Mouse (Mus musculus) spleen, postnatal 36 days (tissue): ENCODE data around the gene Slc25a22.

Experiments used
- DNase-seq, 2 experiments: peaks; one replicate each; pipeline ENCODE4 v3.0.0; 2022; ENCODE audit warnings: low spot score in 2 of 2, mixed read lengths in 1 of 2

Gene Slc25a22

DNA sequence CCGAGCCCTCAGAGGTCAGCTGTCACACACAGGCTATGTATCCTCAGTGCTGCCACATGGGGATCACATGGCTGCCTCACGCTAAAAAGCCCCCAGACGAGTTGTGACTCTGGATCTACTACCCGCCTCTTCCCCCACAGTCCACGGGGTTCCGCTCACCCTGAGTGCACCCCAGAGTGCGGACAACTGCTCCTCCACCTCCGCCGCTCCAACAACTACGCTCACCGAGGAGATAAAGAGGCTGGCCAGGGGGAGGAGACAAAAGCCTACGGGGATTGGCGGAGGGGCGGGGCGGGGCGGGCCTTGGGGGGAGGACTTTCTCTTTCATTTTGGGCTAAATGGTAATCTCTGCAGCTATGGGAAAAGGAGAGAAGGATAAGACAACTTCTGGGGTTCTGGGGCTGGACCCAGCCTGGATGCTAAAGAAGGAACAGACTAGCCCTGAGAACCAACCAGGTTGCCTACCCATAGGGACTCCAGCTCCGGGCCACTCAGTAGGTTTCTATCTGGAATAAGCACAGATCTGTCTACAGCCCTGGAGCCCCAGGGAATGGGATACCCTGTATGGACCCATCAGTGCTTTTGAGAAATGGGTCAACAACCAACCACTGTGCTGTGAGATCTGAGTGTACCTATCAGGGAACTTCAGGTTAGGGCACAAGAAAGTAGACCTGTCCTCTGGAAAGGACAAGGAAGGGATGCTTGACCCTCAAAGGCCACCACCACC lies 2.4 kb downstream of the Slc25a22 start:
- DNase-seq: peak; percentile 60 to 75

DNA sequence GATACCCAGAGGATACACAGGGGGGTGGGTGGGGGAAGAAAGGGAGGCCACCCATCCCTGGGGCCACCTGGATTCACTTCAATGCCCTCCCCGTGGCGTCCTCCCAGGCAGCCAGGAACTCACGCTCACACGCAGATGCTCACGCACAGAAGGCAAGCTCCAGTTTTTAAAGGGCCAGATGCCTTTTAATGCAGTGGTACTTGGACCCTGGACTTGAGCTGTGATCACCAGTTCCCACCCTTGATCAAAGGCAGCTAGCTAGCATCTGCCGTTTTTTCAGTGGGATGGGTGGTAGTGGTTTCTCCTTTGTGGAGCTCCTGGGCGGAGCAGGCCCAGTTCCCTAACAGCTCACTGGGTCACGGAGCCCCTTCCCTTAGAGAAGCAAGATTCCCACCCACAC lies 3.2 kb downstream of the Slc25a22 start:
- no peak for DNase-seq

DNA sequence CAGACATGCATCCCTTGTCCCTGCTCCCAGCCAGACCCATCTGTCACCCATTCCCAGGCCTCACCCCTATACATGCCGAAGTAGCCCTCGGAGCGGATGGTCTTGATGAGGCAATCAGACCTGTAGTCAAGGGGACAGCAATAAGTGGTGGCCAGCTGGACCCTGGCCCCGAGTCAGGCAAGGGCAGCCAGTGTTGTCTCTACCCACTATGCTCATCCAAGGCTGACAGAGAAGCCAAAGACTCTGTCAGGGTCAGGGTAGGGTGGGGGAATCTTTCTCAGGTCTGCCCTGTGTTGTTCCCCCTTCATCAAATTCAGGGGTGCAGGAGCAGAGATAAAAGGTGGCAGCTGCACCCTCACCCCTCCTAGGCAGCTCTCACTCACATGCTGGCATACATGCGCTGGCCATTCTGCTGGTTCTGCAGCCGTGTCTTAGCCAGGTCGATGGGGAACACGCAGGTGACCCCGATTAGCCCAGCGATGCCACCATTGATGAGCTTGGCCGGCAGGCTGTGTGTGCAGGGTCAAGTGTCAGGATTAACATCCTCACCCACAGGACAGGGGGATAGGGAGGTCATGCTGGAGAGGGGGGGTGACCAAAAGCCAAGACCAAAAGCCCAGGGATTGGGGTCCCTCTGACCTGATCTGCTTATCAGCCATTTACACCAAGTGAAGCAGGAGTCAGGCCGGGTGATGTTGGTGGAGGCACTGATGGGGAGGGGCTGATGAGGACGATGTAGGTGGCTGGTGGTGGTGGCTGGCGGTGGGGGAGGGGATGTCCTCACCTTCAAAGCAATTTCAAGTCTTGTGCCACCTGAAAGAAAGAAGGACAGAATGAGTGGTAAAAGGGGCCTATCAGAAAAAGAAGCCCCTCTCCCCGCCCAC lies 3.9 kb downstream of the Slc25a22 start:
- no peak for DNase-seq

DNA sequence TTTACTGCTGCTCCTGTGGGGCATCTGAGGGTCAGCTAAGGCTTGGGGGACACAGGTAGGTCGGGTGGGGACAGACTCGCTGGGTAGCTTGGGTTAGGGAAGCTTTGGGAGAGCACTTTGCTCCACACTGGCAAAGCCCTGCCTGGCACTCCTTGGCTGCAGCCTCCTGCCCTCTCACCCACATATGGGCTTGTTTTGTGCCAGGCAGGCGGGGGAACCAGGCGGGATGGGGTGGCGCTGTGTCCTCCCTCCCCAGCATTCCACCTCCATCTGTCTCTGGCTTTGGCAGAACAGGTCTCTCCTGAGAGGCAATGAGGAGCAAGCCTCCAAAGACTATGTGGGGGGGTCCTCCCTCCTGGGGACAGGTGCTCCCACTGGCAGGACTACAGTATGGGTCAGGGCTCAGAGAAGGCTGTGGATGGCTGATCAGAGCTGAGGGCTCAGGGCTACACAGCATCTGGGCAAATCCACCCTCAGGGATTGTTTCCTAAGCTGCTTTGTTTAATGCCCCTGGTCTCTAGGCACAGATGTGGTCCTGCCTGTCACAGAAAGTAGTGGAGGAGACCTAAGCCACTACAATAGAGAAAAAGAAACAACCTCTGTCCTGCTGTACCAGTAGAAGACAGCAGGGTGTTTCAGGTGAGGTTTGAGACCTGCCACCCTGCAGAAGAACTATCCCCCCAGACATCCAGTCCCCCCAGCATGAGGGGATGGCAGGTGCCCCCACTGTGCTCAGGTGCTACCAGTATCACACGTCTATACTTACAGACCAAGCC lies 4.8 kb downstream of the Slc25a22 start:
- no peak for DNase-seq

- no peak for DNase-seq
These were observed 5.5 kb downstream of the Slc25a22 start for GRCm38 (mm10) chr7:141432186-141432611.

GRCm38 (mm10) chr7:141431434-141432185 lies 6.1 kb downstream of the Slc25a22 start:
- DNase-seq: no peak

DNA sequence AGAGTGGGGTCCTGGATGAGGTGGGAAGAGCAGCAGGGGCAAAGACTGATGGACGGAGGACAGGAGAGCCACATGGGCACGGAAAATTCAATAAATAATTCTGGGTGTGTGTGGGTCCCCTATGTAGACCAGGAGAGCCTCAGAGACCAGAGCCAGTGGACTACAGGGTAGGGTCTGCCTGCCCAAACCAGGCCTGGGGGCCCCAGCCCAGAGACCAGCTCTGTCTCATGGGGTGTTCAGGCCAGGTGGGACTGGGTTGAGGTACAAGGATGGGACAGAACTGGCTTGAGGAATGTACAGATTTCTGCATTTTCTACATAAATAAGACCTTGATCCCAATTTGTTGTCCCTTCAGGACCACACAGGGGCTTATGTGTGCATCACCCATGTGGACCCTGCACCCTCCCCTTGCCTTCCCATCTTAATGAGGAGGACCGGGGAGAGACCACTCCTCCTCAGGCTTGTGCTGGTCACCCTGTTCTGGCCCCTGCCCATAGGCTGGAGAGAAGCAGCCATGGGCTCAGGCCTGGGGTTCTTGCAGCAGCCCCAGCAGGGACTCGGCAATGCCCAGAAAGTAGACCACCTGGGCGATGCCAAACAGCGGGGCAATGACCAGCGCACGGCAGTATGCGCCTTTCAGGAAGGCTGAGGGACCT lies 7.0 kb downstream of the Slc25a22 start:
- DNase-seq: no peak

DNA sequence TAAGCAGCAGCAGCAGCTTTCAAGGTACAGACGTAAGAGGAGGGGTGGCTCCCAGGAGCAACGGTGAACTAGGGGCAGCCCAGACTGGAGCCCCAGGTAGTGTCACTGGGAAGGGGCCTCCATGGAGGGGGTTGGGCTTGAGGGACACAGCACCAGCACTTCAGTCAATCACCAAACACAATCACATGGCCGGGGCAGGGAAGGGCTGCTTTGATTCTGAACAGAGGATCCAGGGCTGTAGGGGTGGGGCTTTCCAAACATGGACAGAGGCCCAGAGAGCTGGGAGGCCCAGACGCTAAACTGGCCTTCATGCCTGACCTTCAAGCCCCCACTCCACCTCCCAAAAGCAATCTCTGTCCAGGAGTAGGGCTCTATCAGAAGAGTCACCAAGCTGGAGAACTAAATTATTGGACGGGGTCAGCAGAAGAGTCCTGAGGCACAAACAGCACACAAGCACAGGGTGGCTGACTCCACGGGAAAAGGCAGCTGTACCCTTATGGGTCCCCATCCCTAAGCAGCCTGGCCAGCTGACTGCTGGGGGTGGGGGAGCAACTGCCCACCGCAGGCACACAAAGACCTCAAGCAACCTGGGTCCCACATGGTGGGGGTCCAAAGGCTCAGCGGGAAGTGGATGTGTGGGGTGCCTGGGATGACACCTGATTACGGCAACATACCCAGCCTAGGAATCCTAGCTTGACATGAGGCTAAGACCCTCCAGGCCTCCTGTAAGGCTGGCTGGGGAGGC lies 7.7 kb downstream of the Slc25a22 start:
- DNase-seq: no peak

DNA sequence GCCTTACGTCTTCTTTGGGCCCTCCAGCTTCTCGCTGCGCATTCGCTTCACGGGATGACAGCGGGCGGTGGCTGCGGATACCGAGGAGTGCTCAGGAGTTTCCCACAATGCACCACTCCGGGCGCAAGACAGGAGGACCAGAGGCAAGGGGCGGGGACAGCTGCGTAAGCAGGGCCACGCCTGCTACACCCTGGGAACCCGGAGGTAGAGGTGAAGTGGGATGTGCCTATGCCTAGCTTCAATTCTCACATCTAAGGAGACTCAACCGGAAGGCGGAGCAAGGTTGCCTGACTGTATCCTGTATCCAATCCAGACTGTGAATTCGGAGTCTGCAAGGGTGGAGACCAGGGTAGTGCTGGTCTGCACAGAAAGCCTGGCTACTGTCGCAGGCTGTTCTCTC lies 8.4 kb downstream of the Slc25a22 start, which contains the start of gene Cend1:
Gene Cend1, minus strand, starts transcription at position 182 of the 400 bp plus-strand sequence.
- DNase-seq: no peak

DNA sequence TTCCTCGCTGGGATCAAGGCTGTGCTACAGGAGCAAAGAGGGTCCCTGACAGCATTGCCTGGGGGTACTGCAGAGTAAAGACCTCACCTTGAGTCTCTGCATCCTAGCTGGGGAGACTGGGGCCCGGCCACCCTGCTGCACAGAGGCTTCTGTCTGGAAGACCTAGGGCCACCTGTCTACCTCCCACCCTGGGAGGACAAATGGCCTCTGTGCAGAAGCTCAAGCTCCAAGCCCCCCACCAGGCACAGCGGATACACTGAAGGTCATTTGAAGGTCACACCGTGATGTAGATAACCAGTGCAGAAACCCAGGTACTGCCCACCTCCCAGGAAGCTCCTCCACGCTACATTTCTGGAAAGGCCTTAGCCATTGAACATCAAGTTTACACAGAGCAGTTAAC lies 9.0 kb downstream of the Slc25a22 start:
- DNase-seq: no peak

GRCm38 (mm10) chr7:141426948-141427730 lies 10.6 kb downstream of the Slc25a22 start:
- DNase-seq: no peak

GRCm38 (mm10) chr7:141423811-141424210 lies 13.9 kb downstream of the Slc25a22 start:
- DNase-seq: no peak

DNA sequence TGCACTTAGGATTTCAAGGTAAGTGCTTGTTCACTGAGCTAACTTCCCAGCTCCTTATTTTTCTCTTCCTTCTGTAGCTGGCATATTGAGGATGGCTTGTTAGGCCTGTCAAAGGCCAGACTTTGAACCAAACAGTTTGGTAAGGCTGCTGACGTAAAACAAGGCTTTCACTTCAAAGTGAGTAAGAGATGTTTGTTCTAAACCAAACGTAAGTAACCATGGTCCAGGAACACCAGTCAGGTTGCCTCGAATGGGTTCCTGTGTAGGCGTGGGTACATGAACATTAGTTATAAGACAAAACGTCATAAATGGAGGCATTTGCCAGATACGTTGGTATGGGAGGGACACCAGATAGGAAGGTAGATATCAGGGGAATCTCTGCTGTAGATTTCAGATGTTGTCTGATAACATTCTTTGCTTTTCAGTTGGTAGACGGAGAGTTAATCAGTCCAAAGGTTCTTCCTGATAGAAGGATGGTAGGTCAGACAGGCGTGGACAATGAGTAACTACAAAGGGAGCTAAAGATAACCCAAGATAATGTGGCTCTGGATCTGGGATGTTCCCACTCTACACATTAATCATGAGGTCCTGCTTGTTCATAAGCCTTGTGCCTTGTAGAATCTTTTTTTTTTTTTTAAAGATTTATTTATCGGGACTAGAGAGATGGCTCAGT lies 17.5 kb downstream of the Slc25a22 start:
- no peak for DNase-seq

GRCm38 (mm10) chr7:141418970-141419369 lies 18.7 kb downstream of the Slc25a22 start:
- no peak for DNase-seq

DNA sequence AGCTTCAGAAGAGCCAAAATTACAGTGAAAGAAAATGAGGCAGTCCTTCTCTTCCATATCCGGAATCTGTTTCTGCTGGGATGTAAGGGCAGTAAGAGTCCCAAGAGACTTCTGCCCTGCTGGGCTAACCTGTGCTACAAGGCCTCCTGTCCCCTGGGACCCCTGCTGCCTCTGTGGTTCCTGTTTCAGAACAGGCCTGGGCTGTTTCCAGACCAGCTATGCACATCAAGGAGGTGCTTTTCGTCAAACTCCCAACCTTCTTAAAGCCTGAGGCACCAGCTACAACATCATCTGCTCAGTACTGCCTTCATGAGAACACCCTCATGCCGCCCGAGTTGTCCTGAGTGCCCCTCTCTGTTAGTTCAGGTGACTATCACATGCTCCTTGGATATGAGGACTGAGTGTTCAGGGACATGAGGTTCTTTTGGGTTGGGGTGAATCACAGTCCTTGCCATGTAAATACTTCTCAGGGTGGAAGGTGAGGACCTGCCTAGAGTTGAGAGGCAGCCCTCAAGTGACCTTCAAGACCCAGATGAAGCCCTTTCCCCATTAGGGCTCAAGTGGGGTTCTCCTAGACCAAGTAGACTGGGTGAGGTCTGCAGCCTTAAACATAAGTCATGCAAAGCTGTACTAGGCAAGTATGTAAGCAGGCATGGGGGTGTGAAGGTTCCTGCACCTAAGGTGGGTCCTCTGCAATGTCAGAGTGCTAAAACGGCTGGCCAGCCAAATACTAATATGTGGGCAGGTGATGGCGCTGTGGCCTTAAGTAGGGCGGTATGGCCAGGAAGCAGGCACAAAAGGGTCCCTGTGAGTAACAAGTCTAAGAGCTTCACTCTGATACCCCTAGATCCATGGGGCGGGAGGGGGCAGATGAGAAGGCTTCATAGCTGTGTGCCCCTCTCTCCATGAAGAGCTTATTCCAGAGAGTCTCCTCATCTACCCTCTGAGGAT lies 19.7 kb downstream of the Slc25a22 start:
- DNase-seq: no peak

- no peak for DNase-seq
These were observed 21.4 kb downstream of the Slc25a22 start for GRCm38 (mm10) chr7:141416144-141416841.
